ENCODE assay signal across 8 mouse cellular contexts in genomic region chr11:57950989-57951388, GRCm38 (mm10). TPM values are rescaled to one million over a fixed set of nuclear protein-coding genes. Genes with fewer than 3 reads are reported as not detected.
DNase-seq lines count a peak whose midpoint lies in the region; ATAC-seq and TF ChIP-seq lines count a peak whose summit lies in the region.

No protein-coding gene starts in this region.

- peak; percentile 83 to 95 for TF ChIP-seq CTCF in CH12.LX (conservative IDR thresholded peaks at IDR 0.05 in 1 of 2, IDR thresholded peaks at IDR 0.05 in 1 of 2; ENCODE audit: low read depth in 2 of 2, low read length in 2 of 2)
- peak; percentile 87 for TF ChIP-seq CTCF in lung, postnatal 0 days (IDR thresholded peaks at IDR 0.05)

- ATAC-seq in erythroid progenitor cell, adult 5-6 weeks (replicated peaks; ENCODE audit: low FRiP score, poor library complexity, severe bottlenecking): 0 out of 2 replicates have a peak, but pooled peaks have one; percentile 53
- ATAC-seq in lung, postnatal 0 days: no peak
- ATAC-seq in forebrain, embryonic 16.5 days: no peak

- no peaks in the 10 kb centered on the region for H3K9me3 ChIP-seq in CH12.LX (replicated peaks; ENCODE audit: low read length)
- H3K9me3 ChIP-seq in lung, postnatal 0 days (ENCODE audit: low read length): no peaks in the 10 kb centered on the region
- H3K9me3 ChIP-seq in forebrain, embryonic 16.5 days (ENCODE audit: control insufficient read depth, low read length): no peaks in the 10 kb centered on the region

- H3K4me3 ChIP-seq in CH12.LX (replicated peaks in 1 of 3; ENCODE audit: low read depth in 2 of 3, low read length in 2 of 3, poor library complexity in 1 of 3): peak overlapping the region in 2 of 3 experiments; percentile 2 to 23
- H3K4me3 ChIP-seq in lung, postnatal 0 days (ENCODE audit: low read depth, low read length): no peak overlapping the region
- H3K4me3 ChIP-seq in forebrain, embryonic 16.5 days (replicated peaks; ENCODE audit: low read length): no peak overlapping the region

- no peaks in the 10 kb centered on the region for H3K27me3 ChIP-seq in CH12.LX (replicated peaks)
- no peaks in the 10 kb centered on the region for H3K27me3 ChIP-seq in lung, postnatal 0 days (replicated peaks; ENCODE audit: insufficient read depth, low read length)
- no peaks in the 10 kb centered on the region for H3K27me3 ChIP-seq in forebrain, embryonic 16.5 days (replicated peaks; ENCODE audit: control insufficient read depth, insufficient read depth, low read length)

- dilution Hi-C loops in CH12.LX (cut with MboI; ENCODE audit: extremely low pct_ligation_motif_present, extremely low pct_unique_long_range_greater_than_20kb, low sequenced_read_pairs): no loop called here

- no peaks in the 10 kb centered on the region for H3K79me2 ChIP-seq in CH12.LX (replicated peaks; ENCODE audit: control insufficient read depth, extremely low read depth, insufficient read depth, poor library complexity, severe bottlenecking)

- peak overlapping the region; percentile 93 for H3K4me2 ChIP-seq in CH12.LX (ENCODE audit: insufficient read depth, low read depth, poor library complexity, severe bottlenecking)
- H3K4me2 ChIP-seq in lung, postnatal 0 days (replicated peaks; ENCODE audit: low read depth, low read length): no peak overlapping the region
- no peak overlapping the region for H3K4me2 ChIP-seq in forebrain, embryonic 16.5 days (ENCODE audit: low read length)

- no peak for TF ChIP-seq POLR2A in CH12.LX (IDR thresholded peaks at IDR 0.05; ENCODE audit: low read depth, low read length)

- H3K9ac ChIP-seq in CH12.LX (ENCODE audit: insufficient read depth, low read depth): peak overlapping the region; percentile 29
- H3K9ac ChIP-seq in lung, postnatal 0 days (replicated peaks; ENCODE audit: low read depth): no peak overlapping the region
- no peak overlapping the region for H3K9ac ChIP-seq in forebrain, embryonic 16.5 days (replicated peaks; ENCODE audit: low read depth, low read length)

- in situ Hi-C loops in CH12.LX (cut with MboI; ENCODE audit: low pct_ligation_motif_present, low pct_unique_long_range_greater_than_20kb, low sequenced_read_pairs): loop anchor here (10.0 kb wide), 2 partner anchors 284 to 354 kb away; partner anchors contain the start of gene Zfp692

- 3% methylated on average over 4 of the region's 4 CpGs for WGBS in lung, postnatal 0 days
- WGBS in forebrain, embryonic 16.5 days: 3% methylated on average over 4 of the region's 4 CpGs

- TF ChIP-seq RAD21 in CH12.LX (IDR thresholded peaks at IDR 0.05; ENCODE audit: low read depth, low read length): peak; percentile 99

- H3K4me1 ChIP-seq in CH12.LX (ENCODE audit: control insufficient read depth in 1 of 2, insufficient read depth in 2 of 2): peaks cover 18 to 55% of the 10 kb centered on the region in 2 experiments
- H3K4me1 ChIP-seq in lung, postnatal 0 days (ENCODE audit: insufficient read depth, low read depth, low read length): no peaks in the 10 kb centered on the region
- H3K4me1 ChIP-seq in forebrain, embryonic 16.5 days (replicated peaks; ENCODE audit: control insufficient read depth, insufficient read depth, low read length): no peaks in the 10 kb centered on the region

- H3K27ac ChIP-seq in CH12.LX (ENCODE audit: insufficient read depth, low read depth): peak overlapping the region; percentile 94
- H3K27ac ChIP-seq in lung, postnatal 0 days (ENCODE audit: low read length): no peak overlapping the region
- no peak overlapping the region for H3K27ac ChIP-seq in forebrain, embryonic 16.5 days (ENCODE audit: low read length)

- no peaks in the 10 kb centered on the region for H3K36me3 ChIP-seq in CH12.LX (replicated peaks in 1 of 2; ENCODE audit: control insufficient read depth in 1 of 2, insufficient read depth in 1 of 2, low read length in 1 of 2)
- H3K36me3 ChIP-seq in lung, postnatal 0 days (ENCODE audit: insufficient read depth, low read length): no peaks in the 10 kb centered on the region
- H3K36me3 ChIP-seq in forebrain, embryonic 16.5 days (ENCODE audit: control insufficient read depth, insufficient read depth): no peaks in the 10 kb centered on the region

- TF ChIP-seq EP300 in CH12.LX (IDR thresholded peaks at IDR 0.05; ENCODE audit: low read length): no peak
- no peak for TF ChIP-seq EP300 in lung, postnatal 0 days (IDR thresholded peaks at IDR 0.05)

- DNase-seq in kidney, postnatal 10 days: peak; percentile 46
- no peak for DNase-seq in kidney, adult 11 months
- peak; percentile 85 for DNase-seq in CH12.LX (ENCODE audit: extremely low read depth)
- DNase-seq in T-cell, adult 2 months (ENCODE audit: low spot score): peak; percentile 68
- DNase-seq in lung, postnatal 0 days (ENCODE audit: low spot score): peak; percentile 70
- peak; percentile 46 for DNase-seq in thymus, postnatal 4 days

TF ChIP-seq in CH12.LX, 34 proteins besides CTCF, POLR2A, EP300 and RAD21:
- TF ChIP-seq E2F4 (IDR thresholded peaks at IDR 0.05; ENCODE audit: insufficient replicate concordance, low read depth, low read length) (0 out of 2 replicates have a peak, but pooled peaks have one; percentile 39), POLR2AphosphoS2 (IDR thresholded peaks at IDR 0.05; ENCODE audit: low read depth, low read length) (no peak), NELFE (IDR thresholded peaks at IDR 0.05; ENCODE audit: low read depth, low read length) (no peak), BHLHE40 (IDR thresholded peaks at IDR 0.05; ENCODE audit: low read depth, low read length) (0 out of 2 replicates have a peak, but pooled peaks have one; percentile 35), KAT2A (IDR thresholded peaks at IDR 0.05; ENCODE audit: insufficient replicate concordance, low read length) (no peak), IRF4 (IDR thresholded peaks at IDR 0.05; ENCODE audit: low read depth, low read length) (peak; percentile 66; the same call in 1 of the 2 replicates), TBP (conservative IDR thresholded peaks at IDR 0.05; ENCODE audit: low read depth, low read length) (no peak), ZKSCAN1 (IDR thresholded peaks at IDR 0.05; ENCODE audit: borderline replicate concordance, low read depth, low read length) (peak; percentile 74; the same call in 1 of the 2 replicates), CHD2 (IDR thresholded peaks at IDR 0.05; ENCODE audit: low read length) (no peak), GABPA (IDR thresholded peaks at IDR 0.05; ENCODE audit: insufficient replicate concordance, low read depth, low read length) (no peak), MAX (IDR thresholded peaks at IDR 0.05; ENCODE audit: low read length) (peak; percentile 48), JUN (IDR thresholded peaks at IDR 0.05; ENCODE audit: insufficient read depth, low read depth, low read length) (no peak), CHD1 (IDR thresholded peaks at IDR 0.05; ENCODE audit: low read depth, low read length) (0 out of 2 replicates have a peak, but pooled peaks have one; percentile 20), MYC (IDR thresholded peaks at IDR 0.05; ENCODE audit: low read depth, low read length) (no peak), JUND (conservative IDR thresholded peaks at IDR 0.05; ENCODE audit: low read depth, low read length) (no peak), HCFC1 (IDR thresholded peaks at IDR 0.05; ENCODE audit: low read depth, low read length) (no peak), SMC3 (IDR thresholded peaks at IDR 0.05; ENCODE audit: low read depth, low read length) (peak; percentile 84), MEF2A (IDR thresholded peaks at IDR 0.05; ENCODE audit: borderline replicate concordance, low read depth, low read length) (peak; percentile 71), PAX5 (IDR thresholded peaks at IDR 0.05; ENCODE audit: low read length) (no peak), MAZ (IDR thresholded peaks at IDR 0.05; ENCODE audit: low read depth, low read length) (0 out of 2 replicates have a peak, but pooled peaks have one; percentile 45), ETS1 (conservative IDR thresholded peaks at IDR 0.05; ENCODE audit: low read depth, low read length) (no peak), ELF1 (IDR thresholded peaks at IDR 0.05; ENCODE audit: low read depth, low read length) (no peak), ZNF384 (IDR thresholded peaks at IDR 0.05; ENCODE audit: low read depth, low read length) (peak; percentile 94), SIN3A (IDR thresholded peaks at IDR 0.05; ENCODE audit: low read length) (no peak; the same call in 1 of the 2 replicates), TCF12 (IDR thresholded peaks at IDR 0.05; ENCODE audit: low read depth, low read length) (0 out of 2 replicates have a peak, but pooled peaks have one; percentile 32), USF1 (IDR thresholded peaks at IDR 0.05; ENCODE audit: low read depth, low read length) (no peak), NRF1 (IDR thresholded peaks at IDR 0.05; ENCODE audit: low read depth, low read length) (no peak), MAFK (IDR thresholded peaks at IDR 0.05; ENCODE audit: insufficient replicate concordance, low read length) (peak; percentile 62; the same call in 1 of the 2 replicates), ZC3H11A (IDR thresholded peaks at IDR 0.05; ENCODE audit: low read depth, low read length) (peak; percentile 65), RCOR1 (conservative IDR thresholded peaks at IDR 0.05; ENCODE audit: low read depth, low read length) (no peak), USF2 (conservative IDR thresholded peaks at IDR 0.05; ENCODE audit: low read depth, low read length) (no peak), MXI1 (IDR thresholded peaks at IDR 0.05; ENCODE audit: low read depth, low read length) (no peak; the same call in 1 of the 2 replicates), UBTF (IDR thresholded peaks at IDR 0.05; ENCODE audit: low read depth, low read length) (no peak), ZMIZ1 (IDR thresholded peaks at IDR 0.05; ENCODE audit: low read depth, low read length) (no peak)

RNA-seq across cellular contexts. Expression of gene Larp1, which starts 57.9 kb away (rescaled TPM):
- 94.1 and 106 TPM in 2 replicates for total RNA-seq in CH12.LX (2012; rRNA removed)
- 33.4 and 38.2 TPM in 2 replicates for total RNA-seq in CH12.LX (2014; rRNA removed)
- polyA plus RNA-seq in CH12.LX (2012; ENCODE audit: insufficient read length, low read depth): 222 and 284 TPM in 2 replicates
- 32.4 and 35.6 TPM in 2 replicates for total RNA-seq in erythroid progenitor cell, adult 5-6 weeks (2015; ENCODE audit: low replicate concordance)
- 25.1 and 33.9 TPM in 2 replicates for total RNA-seq in erythroid progenitor cell, adult 5-6 weeks (2017; ENCODE audit: low replicate concordance)
- polyA plus RNA-seq in lung, postnatal 0 days (2015; fragmentation: Nextera tagmentation; extraction: Ambion mirVana): 10.3 and 11.6 TPM in 2 replicates
- 17.5 and 18.5 TPM in 2 replicates for polyA plus RNA-seq in forebrain, embryonic 16.5 days (2015; fragmentation: Nextera tagmentation; extraction: Ambion mirVana)

Comparison
In these comparisons a context has a peak if more than half of its experiments do, and no peak if none do; other contexts are left out.
1. H3K4me3 ChIP-seq: peak in CH12.LX (2 of 3); none in lung, postnatal 0 days (single experiment) and forebrain, embryonic 16.5 days (single experiment).
2. RNA of gene Larp1, which starts 57.9 kb away (polyA plus RNA-seq): 222 to 284 TPM in CH12.LX; 17.5 to 18.5 TPM in forebrain, embryonic 16.5 days and 10.3 to 11.6 TPM in lung, postnatal 0 days; every median in the first group is over 10 times any median in the second.